Mouse (Mus musculus) layer of hippocampus, adult 9-10 months (tissue): Measurements from ENCODE around the gene Dus1l.
A peak's percentile ranks its signal among the peaks of the same experiment; 100 is the strongest.
"Not testable (repeated sequence)": the region's sequence is repeated elsewhere in the genome, so short reads cannot be mapped to it uniquely, and the experiment has no call there.

Experiments
- DNase-seq: peaks from one replicate; pipeline ENCODE4 v3.0.0; 2022; ENCODE audit warnings: low spot score

Gene Dus1l

GRCm38 (mm10) chr11:120775774-120776469, 20.3 kb downstream of the Dus1l start:
- DNase-seq: peak; percentile 93

- DNase-seq: no peak
Measured at GRCm38 (mm10) chr11:120773463-120774190, 22.6 kb downstream of the Dus1l start.

GRCm38 (mm10) chr11:120772749-120773148, 23.5 kb downstream of the Dus1l start:
- no peak for DNase-seq

- no peak for DNase-seq
Measured at GRCm38 (mm10) chr11:120768206-120768605, 28.0 kb downstream of the Dus1l start.

- not testable (repeated sequence) for DNase-seq
Measured at GRCm38 (mm10) chr11:120767023-120767422, 29.2 kb downstream of the Dus1l start.

- not testable (repeated sequence) for DNase-seq
Measured at GRCm38 (mm10) chr11:120763121-120763999, 32.8 kb downstream of the Dus1l start.

- DNase-seq: not testable (repeated sequence)
Measured at GRCm38 (mm10) chr11:120762672-120763041, 33.5 kb downstream of the Dus1l start, which contains the start of gene Hmga1b. Hmga1b (plus strand) TSS chr11:120762794.

GRCm38 (mm10) chr11:120761811-120762671, 34.2 kb downstream of the Dus1l start:
- DNase-seq: no peak

GRCm38 (mm10) chr11:120760236-120760635, 36.0 kb downstream of the Dus1l start:
- DNase-seq: no peak

- DNase-seq: no peak
Measured at GRCm38 (mm10) chr11:120751606-120752005, 44.6 kb downstream of the Dus1l start.

GRCm38 (mm10) chr11:120749430-120749829, 46.8 kb downstream of the Dus1l start:
- DNase-seq: no peak

- DNase-seq: no peak
Measured at GRCm38 (mm10) chr11:120747974-120748373, 48.2 kb downstream of the Dus1l start.

- DNase-seq: no peak
Measured at GRCm38 (mm10) chr11:120744121-120744701, 52.0 kb downstream of the Dus1l start.

GRCm38 (mm10) chr11:120740981-120741380, 55.2 kb downstream of the Dus1l start:
- DNase-seq: no peak
